Mouse (Mus musculus) lung, embryonic 14.5 days (tissue): ENCODE measurements at regions not wholly inside any gene's neighbourhood (a gene's known extent, or its start where the extent isn't known, plus 50 kb on each side); places are given as distances from the start of the nearest gene placed in this dataset.
A peak's percentile ranks its signal among the peaks of the same experiment; 100 is the strongest.
"Not testable (repeated sequence)": the region's sequence is repeated elsewhere in the genome, so short reads cannot be mapped to it uniquely, and the experiment has no call there.

Experiments used
- ATAC-seq: fragments of 200-750 bp; cut with Nextera tagmentation; 2 replicates; pipeline ENCODE4 v1.8.0; 2017; ENCODE audit warnings: mild to moderate bottlenecking, moderate TSS enrichment, moderate library complexity; ENCODE audit not compliant: insufficient read depth
- DNase-seq: peaks from one replicate; pipeline ENCODE4 v3.0.0-alpha.2; 2015
- H3K27ac ChIP-seq: fragments of 300-500 bp; sonication (generic); 2 replicates; pipeline ENCODE4 v1.5.1; 2014; ENCODE audit warnings: low read depth, mild to moderate bottlenecking, moderate library complexity
- H3K27me3 ChIP-seq: fragments of 300-500 bp; sonication (generic); 2 replicates; pipeline ENCODE4 v1.6.1; 2014; ENCODE audit warnings: low read length, control low read depth; ENCODE audit not compliant: insufficient read depth
- H3K36me3 ChIP-seq: fragments of 300-500 bp; sonication (generic); 2 replicates; pipeline ENCODE4 v1.6.1; 2014; ENCODE audit warnings: control low read depth; ENCODE audit not compliant: insufficient read depth
- H3K4me1 ChIP-seq: fragments of 300-500 bp; sonication (generic); 2 replicates; pipeline ENCODE4 v1.6.1; 2014; ENCODE audit warnings: antibody characterized with exemption, control low read depth; ENCODE audit not compliant: insufficient read depth
- H3K4me2 ChIP-seq: fragments of 300-500 bp; sonication (generic); 2 replicates; pipeline ENCODE4 v1.6.1; 2014; ENCODE audit warnings: mild to moderate bottlenecking
- H3K4me3 ChIP-seq: fragments of 300-500 bp; sonication (generic); 2 replicates; pipeline ENCODE4 v1.5.1; 2014; ENCODE audit warnings: low read depth, low read length
- H3K9ac ChIP-seq: fragments of 300-500 bp; sonication (generic); 2 replicates; pipeline ENCODE4 v1.6.1; 2014
- H3K9me3 ChIP-seq: fragments of 300-500 bp; sonication (generic); 2 replicates; pipeline ENCODE4 v1.6.1; 2016; ENCODE audit warnings: low read depth, low read length, control low read depth
- CTCF ChIP-seq: IDR thresholded peaks from 2 replicates; pipeline ENCODE4 v1.5.1; 2016; ENCODE audit warnings: antibody characterized with exemption, low read depth
- WGBS: fragments of 180-500 bp; shearing (Covaris S2); extraction: QIAGEN DNeasy Blood & Tissue Kit; methylation state at CpG from one replicate; pipeline ENCODE4 v1.1.7; 2014; 5-methylcytosine and 5-hydroxymethylcytosine counted together

DNA sequence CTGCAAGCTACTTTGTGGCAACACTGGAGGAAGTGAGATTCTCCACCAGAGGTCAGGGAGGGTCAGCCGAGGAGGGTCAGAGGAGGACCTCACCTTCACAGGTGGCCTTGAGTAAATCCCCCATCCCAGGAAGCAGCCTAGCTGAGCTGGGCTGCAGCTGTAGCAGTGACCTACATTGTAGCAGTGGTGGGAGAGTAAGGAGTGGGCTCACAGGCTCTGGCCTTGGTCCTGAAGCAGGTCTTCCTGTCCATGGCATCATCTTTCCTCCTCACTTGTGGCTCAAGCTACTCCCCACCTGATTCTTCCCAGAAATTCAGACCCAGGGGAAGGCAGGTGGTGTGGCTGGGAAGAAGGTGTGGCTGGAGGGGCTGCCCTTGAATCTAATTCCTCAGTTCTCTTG lies 84.3 kb downstream of the 1810013L24Rik start:
- peak; percentile 23 for DNase-seq
- not testable (repeated sequence) for H3K27me3 ChIP-seq, H3K27ac ChIP-seq, H3K9me3 ChIP-seq, H3K4me3 ChIP-seq, ATAC-seq, H3K9ac ChIP-seq, H3K4me2 ChIP-seq, H3K4me1 ChIP-seq, H3K36me3 ChIP-seq
- WGBS: 18% methylated on average over 1 of the region's 1 CpGs

DNA sequence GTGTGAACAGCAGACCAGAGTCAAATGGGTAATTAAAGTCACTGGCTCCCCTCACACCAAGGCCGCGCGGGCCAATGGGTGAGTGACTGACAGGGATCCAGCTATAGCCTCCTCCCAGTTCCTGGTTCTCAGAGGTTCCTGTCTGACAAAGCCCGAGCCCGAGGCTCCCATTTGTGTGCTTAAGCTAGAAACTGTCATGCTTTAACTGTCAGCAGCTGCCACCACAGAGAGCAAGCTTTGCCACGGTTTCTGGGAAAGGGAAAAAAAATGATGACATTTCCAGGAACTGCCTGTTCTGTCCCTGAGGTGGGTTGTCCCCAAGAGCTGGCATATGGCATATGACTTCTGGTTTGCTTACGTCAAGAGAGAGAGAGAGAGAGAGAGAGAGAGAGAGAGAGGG lies 86.2 kb downstream of the 1810013L24Rik start:
- H3K36me3 ChIP-seq: no peaks in the 10 kb centered on the region
- DNase-seq (no peak), ATAC-seq (no peak)
- no peaks in the 10 kb centered on the region for H3K27me3 ChIP-seq
- no peaks in the 10 kb centered on the region for H3K9me3 ChIP-seq
- H3K4me1 ChIP-seq: no peaks in the 10 kb centered on the region
- H3K27ac ChIP-seq: no peak overlapping the region
- H3K9ac ChIP-seq: no peak overlapping the region
- H3K4me3 ChIP-seq: no peak overlapping the region
- 50% methylated on average over 7 of the region's 7 CpGs for WGBS
- no peak overlapping the region for H3K4me2 ChIP-seq
- no peak for TF ChIP-seq CTCF

DNA sequence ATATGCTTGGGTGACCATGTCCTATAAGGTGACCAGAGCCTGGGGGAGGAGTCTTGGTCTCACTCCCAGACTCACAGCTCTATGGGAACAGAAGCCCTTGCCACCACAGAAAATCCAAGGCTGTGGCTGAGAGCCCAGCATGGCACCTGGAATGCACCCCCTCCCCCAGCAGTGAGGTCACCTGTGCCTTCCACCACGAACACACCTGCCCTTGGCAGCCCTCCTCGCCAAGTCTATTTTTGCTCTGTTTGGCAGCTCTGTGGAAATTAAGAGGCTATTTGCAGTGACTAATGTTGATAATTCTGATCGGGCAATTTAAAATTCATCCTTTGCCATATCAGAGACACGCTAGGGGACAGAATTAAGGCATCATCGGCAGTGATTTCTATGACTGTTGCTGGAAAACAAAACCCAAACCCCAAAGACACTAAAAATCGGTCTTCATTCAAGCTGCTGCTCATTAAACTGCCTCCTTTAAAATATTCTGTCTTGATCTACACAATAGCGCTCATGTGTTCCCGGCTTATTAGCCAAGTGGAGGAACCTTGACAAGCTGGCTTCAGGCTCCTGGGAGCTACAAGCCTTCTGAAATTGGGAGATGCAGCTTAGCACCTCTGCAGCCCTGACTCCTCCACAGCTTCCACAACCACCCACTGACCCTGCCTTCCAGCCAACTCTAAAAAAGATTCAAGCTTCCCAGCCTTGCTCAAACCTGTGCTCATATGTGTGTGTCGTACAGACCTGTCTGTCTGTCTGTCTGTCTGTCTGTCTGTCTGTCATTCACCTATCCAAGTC lies 89.0 kb downstream of the 1810013L24Rik start:
- no peak overlapping the region for H3K4me3 ChIP-seq
- no peak overlapping the region for H3K9ac ChIP-seq
- no peak overlapping the region for H3K4me2 ChIP-seq
- H3K9me3 ChIP-seq: no peaks in the 10 kb centered on the region
- WGBS: 80% methylated on average over 9 of the region's 9 CpGs
- H3K27me3 ChIP-seq: no peaks in the 10 kb centered on the region
- no peak overlapping the region for H3K27ac ChIP-seq
- ATAC-seq (no peak), DNase-seq (no peak)
- H3K36me3 ChIP-seq: no peaks in the 10 kb centered on the region
- H3K4me1 ChIP-seq: no peaks in the 10 kb centered on the region
- no peak for TF ChIP-seq CTCF

DNA sequence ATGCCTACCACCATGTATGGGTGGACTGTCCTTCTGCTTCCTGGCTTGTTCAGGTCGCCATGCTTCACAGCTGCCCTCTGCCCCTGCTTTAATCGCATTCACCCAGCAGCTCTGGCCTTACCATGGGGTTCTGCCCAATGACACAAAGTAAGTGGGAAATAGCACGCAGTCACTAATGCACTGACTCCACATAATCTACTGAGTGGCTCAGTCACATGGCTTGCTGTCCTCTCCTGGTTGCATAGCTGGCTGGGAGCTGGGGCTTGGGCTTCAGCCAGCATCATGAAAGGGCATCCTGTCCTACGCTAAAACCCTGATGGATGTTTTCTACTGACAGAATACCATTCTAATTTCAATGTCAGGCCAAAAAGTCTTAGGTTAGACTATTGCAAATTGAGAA lies 94.8 kb downstream of the 1810013L24Rik start:
- no peak for TF ChIP-seq CTCF
- Histone ChIP-seq H3K27me3 (no peaks in the 10 kb centered on the region), H3K9me3 (no peaks in the 10 kb centered on the region), H3K27ac (no peak overlapping the region), H3K4me3 (no peak overlapping the region), H3K4me2 (no peak overlapping the region), H3K4me1 (no peaks in the 10 kb centered on the region), H3K36me3 (no peaks in the 10 kb centered on the region), H3K9ac (no peak overlapping the region)
- 85% methylated on average over 4 of the region's 4 CpGs for WGBS
- ATAC-seq (no peak), DNase-seq (no peak)

DNA sequence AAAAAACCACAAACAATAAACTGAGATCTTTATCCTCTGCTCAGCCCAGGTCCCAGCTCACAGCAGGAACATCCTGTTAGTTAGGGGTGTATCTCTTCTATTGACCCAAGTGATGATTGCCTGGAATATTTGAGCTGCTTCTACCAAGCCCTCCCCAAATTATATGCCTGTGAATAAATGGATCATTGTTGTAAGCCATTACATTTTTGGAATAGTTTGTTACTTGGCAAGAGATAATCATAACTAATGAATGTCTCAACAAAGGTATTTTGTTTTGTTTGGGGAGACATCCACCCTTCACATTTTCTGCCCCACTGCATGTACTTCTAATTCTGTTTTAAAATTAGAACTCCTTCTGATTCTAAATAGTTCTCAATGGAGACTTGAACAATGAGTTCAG lies 102.1 kb downstream of the 1810013L24Rik start:
- no peaks in the 10 kb centered on the region for H3K36me3 ChIP-seq
- H3K4me3 ChIP-seq: no peak overlapping the region
- ATAC-seq: no peak
- no peak overlapping the region for H3K4me2 ChIP-seq
- H3K27me3 ChIP-seq: no peaks in the 10 kb centered on the region
- no peak overlapping the region for H3K9ac ChIP-seq
- no peaks in the 10 kb centered on the region for H3K9me3 ChIP-seq
- no peak for TF ChIP-seq CTCF
- H3K4me1 ChIP-seq: no peaks in the 10 kb centered on the region
- DNase-seq: no peak
- H3K27ac ChIP-seq: no peak overlapping the region

DNA sequence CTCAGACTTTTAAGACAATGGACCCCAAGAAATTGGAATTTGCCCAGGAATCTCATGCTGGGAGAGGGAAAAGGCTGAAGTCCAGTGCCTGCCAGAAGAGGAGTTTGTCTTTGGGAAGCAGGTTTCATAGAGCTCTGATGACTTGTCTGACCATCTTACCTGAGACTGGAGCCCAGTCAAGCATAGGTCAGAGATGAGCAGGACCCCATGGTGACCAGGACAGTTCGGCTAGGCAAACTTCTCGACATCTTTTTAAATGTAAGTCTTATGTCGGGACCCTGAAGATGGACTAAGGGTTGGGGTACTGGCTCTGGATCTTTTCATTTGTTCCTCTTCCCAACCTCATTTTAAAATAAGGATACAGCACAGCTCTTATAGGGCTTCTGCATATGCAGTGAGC lies 103.2 kb downstream of the 1810013L24Rik start:
- Histone ChIP-seq H3K4me3 (no peak overlapping the region), H3K36me3 (no peaks in the 10 kb centered on the region), H3K27ac (no peak overlapping the region), H3K27me3 (no peaks in the 10 kb centered on the region), H3K4me1 (no peaks in the 10 kb centered on the region), H3K9ac (no peak overlapping the region), H3K9me3 (no peaks in the 10 kb centered on the region), H3K4me2 (no peak overlapping the region)
- no peak for DNase-seq
- ATAC-seq: no peak
- 87% methylated on average over 3 of the region's 3 CpGs for WGBS
- TF ChIP-seq CTCF: no peak

DNA sequence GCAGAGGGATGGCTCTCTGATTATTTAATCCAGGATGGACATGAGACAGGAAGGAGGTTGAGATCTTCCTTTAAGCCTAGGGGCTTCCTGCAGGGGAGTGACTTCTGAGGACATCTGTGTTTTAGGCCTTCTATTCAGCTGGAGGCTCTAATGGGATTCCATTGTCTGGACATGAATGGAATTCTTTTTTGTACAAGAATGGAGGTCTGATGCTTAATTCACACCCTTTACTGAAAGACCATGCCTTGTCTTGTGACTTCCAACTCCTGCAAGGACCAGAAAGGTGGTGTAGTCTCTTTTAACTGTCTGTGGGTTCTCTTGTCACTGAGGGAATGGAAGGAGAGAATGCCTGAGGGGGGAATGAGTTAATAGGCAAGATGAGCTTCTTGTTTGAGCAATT lies 106.5 kb downstream of the 1810013L24Rik start:
- no peaks in the 10 kb centered on the region for H3K9me3 ChIP-seq
- H3K36me3 ChIP-seq: no peaks in the 10 kb centered on the region
- H3K4me3 ChIP-seq: no peak overlapping the region
- no peaks in the 10 kb centered on the region for H3K27me3 ChIP-seq
- TF ChIP-seq CTCF: no peak
- no peak overlapping the region for H3K4me2 ChIP-seq
- no peak for DNase-seq
- H3K9ac ChIP-seq: no peak overlapping the region
- no peak for ATAC-seq
- H3K4me1 ChIP-seq: no peaks in the 10 kb centered on the region
- H3K27ac ChIP-seq: no peak overlapping the region

DNA sequence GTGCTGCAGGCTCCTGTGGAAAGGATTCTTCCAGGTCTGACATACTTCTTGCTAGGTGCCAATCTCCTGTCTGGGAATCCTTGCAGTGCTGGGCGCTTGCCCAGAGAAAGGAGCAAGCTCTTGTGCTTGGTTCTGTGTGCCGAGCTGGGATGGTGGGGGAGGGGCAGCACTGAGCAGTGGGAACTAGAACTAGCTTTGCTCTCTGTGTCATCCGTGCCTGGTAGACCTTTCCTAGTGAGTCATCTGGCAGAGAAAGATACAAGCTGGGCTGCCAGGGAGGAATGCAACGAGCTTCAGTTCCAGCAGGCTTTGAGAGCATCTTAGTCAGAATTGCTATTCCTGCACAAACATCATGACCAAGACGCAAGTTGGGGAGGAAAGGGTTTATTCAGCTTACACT lies 108.6 kb downstream of the 1810013L24Rik start:
- WGBS: 26% methylated on average over 5 of the region's 5 CpGs
- Histone ChIP-seq H3K4me1 (no peaks in the 10 kb centered on the region), H3K9ac (no peak overlapping the region), H3K4me2 (no peak overlapping the region), H3K36me3 (no peaks in the 10 kb centered on the region), H3K9me3 (no peaks in the 10 kb centered on the region), H3K4me3 (no peak overlapping the region), H3K27ac (no peak overlapping the region), H3K27me3 (no peaks in the 10 kb centered on the region)
- no peak for DNase-seq
- no peak for TF ChIP-seq CTCF
- no peak for ATAC-seq
